Mouse (Mus musculus): ENCODE results near the gene Pde6d. TPM values are rescaled to one million over a fixed set of nuclear protein-coding genes. Genes with fewer than 3 reads are reported as not detected.

Pde6d gene
- polyA plus RNA-seq (2015; fragmentation: Nextera tagmentation; extraction: Ambion mirVana), result 51.8 and 60.6 TPM in 2 replicates

GRCm38 (mm10) chr1:86582451-86583096 lies at the start of gene Pde6d, which contains the start of gene Cops7b:
Gene Pde6d (minus strand): TSS chr1:86582629.
Gene Cops7b (plus strand): TSS chr1:86582904.

GRCm38 (mm10) chr1:86526116-86526788 lies 56.2 kb downstream of the Pde6d start, which contains the start of gene Ptma:
Gene Ptma (plus strand): TSS chr1:86526726.

Other genes with a start within 250 kb of the Pde6d start
- gene Ncl, start 223.2 kb downstream of the Pde6d start, polyA plus RNA-seq (2015; fragmentation: Nextera tagmentation; extraction: Ambion mirVana), result 168 and 181 TPM in 2 replicates
- gene Nmur1, start 156.4 kb downstream of the Pde6d start, polyA plus RNA-seq (2015; fragmentation: Nextera tagmentation; extraction: Ambion mirVana), result not detected in 2 replicates
- not detected in 2 replicates for gene Tex44, start 156.3 kb downstream of the Pde6d start, polyA plus RNA-seq (2015; fragmentation: Nextera tagmentation; extraction: Ambion mirVana)
- gene Ptma, start 55.9 kb downstream of the Pde6d start, polyA plus RNA-seq (2015; fragmentation: Nextera tagmentation; extraction: Ambion mirVana), result 476 and 618 TPM in 2 replicates
- gene Cops7b, start 275 bp upstream of the Pde6d start, polyA plus RNA-seq (2015; fragmentation: Nextera tagmentation; extraction: Ambion mirVana), result 16.6 and 18.6 TPM in 2 replicates
- gene Nppc, start 87.9 kb upstream of the Pde6d start, polyA plus RNA-seq (2015; fragmentation: Nextera tagmentation; extraction: Ambion mirVana), result 10.4 and 11.2 TPM in 2 replicates
- 15.1 and 15.3 TPM in 2 replicates for gene Dis3l2, start 121.2 kb upstream of the Pde6d start, polyA plus RNA-seq (2015; fragmentation: Nextera tagmentation; extraction: Ambion mirVana)

Data from skeletal muscle tissue, postnatal 0 days (tissue).